Mouse (Mus musculus) olfactory bulb, adult 2 months (tissue): ENCODE results near the gene Hpd. TPM values are rescaled to one million over a fixed set of nuclear protein-coding genes. Genes with fewer than 3 reads are reported as not detected.

Experiments used
- H3K27ac ChIP-seq: fragments of 200-500 bp; 2 replicates; pipeline ENCODE4 v1.5.1; 2012; ENCODE audit warnings: low read depth, low read length; ENCODE audit not compliant: insufficient read depth
- H3K4me1 ChIP-seq: fragments of 200-500 bp; 2 replicates; pipeline ENCODE4 v1.6.1; 2012; ENCODE audit warnings: low read length; ENCODE audit not compliant: control insufficient read depth, insufficient read depth
- H3K4me3 ChIP-seq: fragments of 200-500 bp; 2 replicates; pipeline ENCODE4 v1.5.1; 2012; ENCODE audit warnings: mild to moderate bottlenecking, low read depth, low read length, moderate library complexity; ENCODE audit not compliant: insufficient read depth
- CTCF ChIP-seq: fragments of 200-500 bp; IDR thresholded peaks from 2 replicates; pipeline ENCODE4 v1.5.1; 2012; ENCODE audit warnings: low read depth, mild to moderate bottlenecking, low read length, moderate library complexity; ENCODE audit not compliant: insufficient read depth
- POLR2A ChIP-seq: fragments of 200-500 bp; IDR thresholded peaks from 2 replicates; pipeline ENCODE4 v1.6.1; 2012; ENCODE audit warnings: mild to moderate bottlenecking, low read depth, low read length, moderate library complexity; ENCODE audit not compliant: insufficient read depth
- WGBS: fragments of 180-500 bp; shearing (Covaris S2); methylation state at CpG from one replicate; pipeline ENCODE4 v1.1.7; 2018; 5-methylcytosine and 5-hydroxymethylcytosine counted together
- polyA plus RNA-seq: library from polyadenylated mRNA; stranded (reverse); fragments of >200 nt; gene quantifications from 2 replicates; pipeline ENCODE4 v1.2.4, GENCODE M21; 2012; ENCODE audit warnings: low replicate concordance; ENCODE audit not compliant: missing spikeins, insufficient read depth, insufficient read length

Gene Hpd
- polyA plus RNA-seq, 1 experiment, result not detected

- TF ChIP-seq POLR2A (no peak), CTCF (no peak)
- 65% methylated on average over 10 of the region's 10 CpGs for WGBS
- no peak overlapping the region for H3K27ac ChIP-seq
- no peak overlapping the region for H3K4me3 ChIP-seq
- peaks cover 36% of the 10 kb centered on the region for H3K4me1 ChIP-seq
Measured at GRCm38 (mm10) chr5:123128426-123129169, 53.9 kb downstream of the Hpd start.

GRCm38 (mm10) chr5:123127031-123127430 is 55.5 kb downstream of the Hpd start:
- H3K27ac ChIP-seq, result no peak overlapping the region
- peaks cover 23% of the 10 kb centered on the region for H3K4me1 ChIP-seq
- 88% methylated on average over 6 of the region's 6 CpGs for WGBS
- H3K4me3 ChIP-seq, result no peak overlapping the region
- TF ChIP-seq POLR2A (no peak), CTCF (no peak)

- no peak overlapping the region for H3K4me3 ChIP-seq
- TF ChIP-seq POLR2A, result no peak
- TF ChIP-seq CTCF, result no peak
- WGBS, result 75% methylated on average over 18 of the region's 18 CpGs
Measured at GRCm38 (mm10) chr5:123125638-123126406, 56.7 kb downstream of the Hpd start.

DNA sequence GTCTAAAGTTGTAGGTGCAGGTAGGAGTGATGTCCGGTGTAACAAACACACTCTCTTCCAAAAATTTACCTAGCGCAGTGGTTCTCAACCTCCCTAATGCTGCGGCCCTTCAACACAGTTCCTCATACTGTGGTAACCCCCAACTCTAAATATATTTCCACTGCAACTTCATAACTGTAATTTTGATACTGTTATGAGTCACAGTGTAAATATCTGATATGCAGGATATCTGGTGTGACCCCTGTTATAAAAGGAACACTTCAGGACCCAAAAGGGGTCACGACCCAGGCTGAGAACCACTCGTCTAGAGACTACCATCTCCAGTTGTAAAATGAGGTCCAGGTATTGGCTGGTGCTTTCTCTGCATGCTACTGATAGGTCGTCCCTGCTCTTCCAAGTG is 57.4 kb downstream of the Hpd start:
- peaks cover 10% of the 10 kb centered on the region for H3K4me1 ChIP-seq
- TF ChIP-seq POLR2A, result no peak
- no peak for TF ChIP-seq CTCF
- H3K4me3 ChIP-seq, result no peak overlapping the region
- WGBS, result 89% methylated on average over 6 of the region's 6 CpGs
- H3K27ac ChIP-seq, result no peak overlapping the region

More at GRCm38 (mm10) chr5:123125638-123126406, 56.7 kb downstream of the Hpd start:
- no peak overlapping the region for H3K27ac ChIP-seq
- peaks cover 12% of the 10 kb centered on the region for H3K4me1 ChIP-seq

- 87% methylated on average over 4 of the region's 4 CpGs for WGBS
- TF ChIP-seq POLR2A (no peak), CTCF (no peak)
- no peaks in the 10 kb centered on the region for H3K4me1 ChIP-seq
- H3K27ac ChIP-seq, result no peak overlapping the region
- no peak overlapping the region for H3K4me3 ChIP-seq
Measured at GRCm38 (mm10) chr5:123122181-123122580, 60.3 kb downstream of the Hpd start.

Other genes starting within 250 kb of the Hpd start
- 114 TPM in 1 of 2 replicates, not detected in the other for gene Kdm2b, start 192.9 kb downstream of the Hpd start, polyA plus RNA-seq
- not detected in 2 replicates for gene Orai1, start 167.7 kb downstream of the Hpd start, polyA plus RNA-seq
- gene Morn3, start 135.7 kb downstream of the Hpd start, polyA plus RNA-seq, result not detected in 2 replicates
- gene Tmem120b, start 114.3 kb downstream of the Hpd start, polyA plus RNA-seq, result not detected in 2 replicates
- gene Rhof, start 50.0 kb downstream of the Hpd start, polyA plus RNA-seq, result not detected in 2 replicates
- not detected in 2 replicates for gene Setd1b, start 40.5 kb downstream of the Hpd start, polyA plus RNA-seq
- not detected in 2 replicates for gene Psmd9, start 13.3 kb downstream of the Hpd start, polyA plus RNA-seq
- gene Wdr66, start 69.4 kb upstream of the Hpd start, polyA plus RNA-seq, result not detected in 2 replicates
- gene Bcl7a, start 161.1 kb upstream of the Hpd start, polyA plus RNA-seq, result not detected in 2 replicates
- gene Mlxip, start 212.1 kb upstream of the Hpd start, polyA plus RNA-seq, result not detected in 2 replicates